Mouse (Mus musculus) monocyte, adult 2 months (primary cell): ENCODE measurements around the gene Dusp15.

ENCODE experiments used
- DNase-seq, 2 experiments: peaks; one replicate each; pipeline ENCODE4 v3.0.0; 2022; ENCODE audit warnings: low spot score in 2 of 2, low read depth in 1 of 2

The Dusp15 gene

DNA sequence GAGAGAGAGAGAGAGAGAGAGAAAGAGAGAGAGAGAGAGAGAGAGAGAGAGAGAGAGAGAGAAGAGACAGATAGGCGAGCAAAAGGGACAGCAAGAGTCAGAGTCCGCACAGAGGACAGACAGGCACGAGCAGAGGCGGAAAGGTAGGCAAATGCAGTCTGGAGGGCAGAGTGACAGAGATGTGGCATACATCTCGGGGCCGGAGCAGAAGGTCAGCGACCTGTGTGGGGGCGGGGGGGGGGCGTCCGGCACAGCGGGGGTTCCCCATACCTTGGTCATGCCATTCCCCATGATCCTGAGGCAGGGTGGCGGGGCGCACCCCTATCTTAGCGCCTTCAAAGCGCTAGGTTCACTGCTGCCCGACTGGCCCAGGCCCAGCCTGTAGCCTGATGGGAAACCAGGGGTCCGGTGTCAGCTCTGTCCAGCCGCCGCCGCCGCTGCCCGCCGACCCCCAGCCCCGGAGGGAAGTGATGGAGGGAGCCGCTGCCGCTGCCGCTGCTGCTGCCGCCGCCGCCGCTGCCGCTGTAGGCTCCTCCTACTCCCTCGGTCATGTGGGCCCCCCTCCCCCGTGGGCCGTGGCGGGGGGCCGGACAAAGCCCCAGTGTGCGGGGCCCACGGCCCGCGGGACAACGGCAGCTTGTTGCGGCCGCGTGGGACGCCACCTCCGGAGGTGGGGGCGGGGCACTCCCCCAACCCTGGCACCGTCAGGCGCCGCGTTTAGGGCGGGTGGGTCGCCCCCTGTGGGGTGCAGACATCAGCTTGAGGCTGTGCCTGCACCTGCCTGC lies at the start of gene Dusp15:
Gene Dusp15, minus strand, starts transcription at position 634 of the 785 bp plus-strand sequence.
- no peak for DNase-seq

- DNase-seq: no peak
These were observed 45.5 kb upstream of the Dusp15 start for GRCm38 (mm10) chr2:152997046-152997445.

- no peak for DNase-seq
These were observed 40.0 kb upstream of the Dusp15 start for GRCm38 (mm10) chr2:152991529-152991928.

DNA sequence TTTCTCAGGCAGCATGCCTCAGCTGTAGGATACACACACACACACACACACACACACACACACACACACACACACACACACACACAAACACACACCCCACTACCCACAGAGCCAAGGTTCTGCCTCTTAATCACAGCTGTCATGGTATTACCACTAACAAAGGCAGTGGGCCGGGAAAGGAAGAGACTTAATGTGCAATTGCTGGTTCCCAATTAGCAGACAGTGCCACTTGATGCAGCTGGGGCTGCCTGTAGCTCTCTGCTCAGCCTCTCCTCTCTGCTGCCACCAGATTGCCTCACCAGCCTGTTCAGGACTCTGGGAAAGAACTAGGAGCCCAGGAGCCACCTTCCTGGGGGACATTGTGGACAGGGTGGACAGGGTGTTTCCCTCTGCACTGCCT lies 34.1 kb upstream of the Dusp15 start:
- no peak for DNase-seq

DNA sequence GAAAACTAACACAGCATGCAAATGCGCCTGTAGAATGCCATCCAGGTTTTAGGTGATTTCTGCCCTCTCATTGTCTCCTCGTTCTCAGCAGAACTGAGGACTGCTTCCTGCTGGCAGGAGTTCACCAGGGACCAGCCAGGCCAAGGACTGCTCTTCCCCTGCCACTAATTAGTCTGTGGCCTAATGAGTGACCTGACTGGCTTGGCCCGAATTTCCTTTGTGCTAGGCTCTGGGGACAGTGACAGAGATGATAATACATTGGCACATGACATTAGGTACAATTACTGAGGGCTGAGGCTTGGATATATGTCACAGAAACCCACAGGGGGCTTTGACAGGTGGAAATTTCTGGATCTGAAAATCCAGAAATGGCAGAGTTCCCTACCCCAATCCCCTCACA lies 25.5 kb upstream of the Dusp15 start:
- no peak for DNase-seq

- DNase-seq: no peak
These were observed 14.1 kb upstream of the Dusp15 start for GRCm38 (mm10) chr2:152965555-152965954.

- DNase-seq: peak; percentile 20 to 56
These were observed 10.7 kb upstream of the Dusp15 start, which contains the start of gene Ttll9 for GRCm38 (mm10) chr2:152962091-152962793. Ttll9 (plus strand) TSS chr2:152962485.

DNA sequence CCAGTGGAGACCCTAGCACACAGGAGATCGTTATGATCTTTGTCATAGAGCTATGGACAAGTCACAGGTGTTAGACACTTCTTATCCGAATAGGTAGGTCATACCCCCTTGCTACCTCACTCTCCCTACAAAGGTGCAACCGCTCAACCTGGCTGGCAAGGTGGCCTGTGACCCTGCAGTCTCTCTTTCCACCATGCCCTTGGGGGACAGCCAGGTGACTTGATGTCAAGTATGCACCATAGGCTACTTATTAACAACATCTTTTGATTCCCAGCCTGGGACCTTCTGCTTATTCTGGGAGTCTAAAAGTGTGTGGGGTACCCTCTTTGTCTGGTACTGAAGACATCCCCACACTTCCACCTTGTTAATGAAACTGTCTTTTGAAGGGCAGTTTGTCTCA lies 6.6 kb upstream of the Dusp15 start:
- DNase-seq: no peak

GRCm38 (mm10) chr2:152951850-152952720 lies 587 bp upstream of the Dusp15 start:
- DNase-seq: no peak

GRCm38 (mm10) chr2:152950358-152951064 lies 987 bp downstream of the Dusp15 start:
- DNase-seq: no peak

DNA sequence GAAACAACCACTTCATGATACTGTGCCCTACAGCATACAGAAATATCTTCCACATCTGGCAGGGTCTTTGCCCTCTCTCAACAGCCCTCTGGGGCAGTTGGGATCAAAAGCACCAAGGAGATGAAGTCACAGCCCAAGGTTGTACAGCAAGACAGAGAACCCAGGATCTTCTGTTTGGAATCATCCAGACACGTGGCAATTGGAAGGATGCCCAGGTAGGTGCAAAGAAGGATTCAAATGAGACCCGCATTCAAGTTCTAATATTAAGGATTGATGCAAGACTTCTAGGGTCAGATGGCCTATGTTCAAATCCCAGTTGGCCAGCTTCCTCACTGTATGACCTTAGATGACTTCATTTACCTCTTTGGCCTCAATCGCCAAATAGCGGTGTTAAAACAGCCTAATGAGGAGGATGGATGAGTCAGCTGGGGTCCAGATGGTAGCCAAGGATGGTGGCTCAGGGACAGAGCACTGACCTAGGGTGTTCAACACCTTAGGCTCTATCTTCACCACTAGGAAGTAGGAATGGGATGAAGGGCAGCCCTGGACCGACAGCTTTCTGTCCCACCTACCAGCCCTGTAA lies 3.0 kb downstream of the Dusp15 start:
- no peak for DNase-seq

DNA sequence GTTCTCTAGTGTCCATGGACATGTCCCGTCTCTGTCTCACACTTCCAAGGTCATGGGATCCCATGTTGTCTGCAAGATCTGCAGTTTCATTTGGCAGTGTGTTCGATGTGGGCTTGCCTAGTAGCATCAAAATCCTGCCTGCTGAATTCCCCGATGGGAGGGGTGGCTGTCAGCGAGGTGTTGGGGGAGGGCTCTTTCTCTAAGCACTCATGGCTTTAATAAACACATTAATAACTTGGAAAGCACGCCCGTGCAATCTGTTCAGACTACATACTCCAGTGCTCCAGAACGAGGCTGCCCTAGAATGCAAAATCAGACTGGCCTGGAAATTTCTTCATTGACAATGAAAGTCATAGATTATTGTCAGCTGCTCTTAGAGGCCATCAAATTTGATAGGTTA lies 4.4 kb downstream of the Dusp15 start:
- no peak for DNase-seq

- DNase-seq: no peak
These were observed 7.5 kb downstream of the Dusp15 start for GRCm38 (mm10) chr2:152944013-152944412.

GRCm38 (mm10) chr2:152943568-152943967 lies 7.9 kb downstream of the Dusp15 start:
- DNase-seq: no peak

- DNase-seq: no peak
These were observed 8.5 kb downstream of the Dusp15 start for GRCm38 (mm10) chr2:152942898-152943515.

- no peak for DNase-seq
These were observed 9.7 kb downstream of the Dusp15 start for GRCm38 (mm10) chr2:152941776-152942175.

DNA sequence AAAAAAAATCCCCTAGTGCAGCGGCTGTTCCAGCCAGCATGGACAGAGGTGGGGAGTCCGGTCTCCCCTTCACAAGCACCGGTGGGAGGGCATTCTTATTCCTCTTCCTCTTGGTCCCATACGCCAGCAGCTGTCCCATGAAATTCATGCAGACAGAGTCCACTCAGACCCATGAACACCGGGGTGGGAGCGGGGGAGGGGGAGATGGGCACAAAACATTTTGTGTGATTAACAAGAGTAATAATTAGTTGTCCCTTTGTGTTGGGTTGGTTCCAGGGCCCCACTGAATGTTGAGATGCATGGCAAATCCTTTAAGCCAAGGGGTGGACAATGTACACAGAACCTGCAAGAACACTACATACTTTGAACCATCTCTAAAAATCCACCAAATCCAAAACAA lies 10.4 kb downstream of the Dusp15 start:
- DNase-seq: no peak

GRCm38 (mm10) chr2:152939846-152940245 lies 11.7 kb downstream of the Dusp15 start:
- DNase-seq: peak; percentile 44 to 52

GRCm38 (mm10) chr2:152933614-152934013 lies 17.9 kb downstream of the Dusp15 start:
- DNase-seq: peak; percentile 28 to 39

GRCm38 (mm10) chr2:152933048-152933447 lies 18.4 kb downstream of the Dusp15 start, which contains the start of gene Foxs1:
Foxs1 (minus strand) TSS chr2:152933208.
- no peak for DNase-seq
